Mouse (Mus musculus): ENCODE results near the gene Gm9887. TPM values are rescaled to one million over a fixed set of nuclear protein-coding genes. Genes with fewer than 3 reads are reported as not detected.
"Not testable (repeated sequence)": the region's sequence is repeated elsewhere in the genome, so short reads cannot be mapped to it uniquely, and the experiment has no call there.

Gm9887 gene
- total RNA-seq, 2 experiments from 2014 or later = 0.60 to 0.61 TPM

GRCm38 (mm10) chr12:69363110-69363509, 9.1 kb downstream of the Gm9887 start:
- DNase-seq (ENCODE audit: low spot score) = not testable (repeated sequence)
- intact Hi-C loops (cut with DNase I) = loop anchor here (5.0 to 10.0 kb wide), 2 partner anchors 319 to 1092 kb away; partner anchors contain the start of genes Sos2 and Tmx1

- intact Hi-C loops (cut with DNase I) = loop anchor here (5.0 to 10.0 kb wide), 2 partner anchors 320 to 1092 kb away; partner anchors contain the start of genes Sos2 and Tmx1
- no peak for DNase-seq (ENCODE audit: low spot score)
Observed at GRCm38 (mm10) chr12:69362388-69362787, 9.9 kb downstream of the Gm9887 start.

- intact Hi-C loops (cut with DNase I) = loop anchor here (5.0 to 10.0 kb wide), 2 partner anchors 320 to 1093 kb away; partner anchors contain the start of genes Sos2 and Tmx1
- DNase-seq (ENCODE audit: low spot score) = no peak
Observed at GRCm38 (mm10) chr12:69361919-69362318, 10.3 kb downstream of the Gm9887 start.

- DNase-seq (ENCODE audit: low spot score) = peak; percentile 98
- intact Hi-C loops (cut with DNase I) = loop anchor here (5.0 to 10.0 kb wide), 2 partner anchors 321 to 1094 kb away; partner anchors contain the start of genes Sos2 and Tmx1
Observed at GRCm38 (mm10) chr12:69360997-69361899, 11.0 kb downstream of the Gm9887 start.

GRCm38 (mm10) chr12:69360655-69360996, 11.6 kb downstream of the Gm9887 start:
- intact Hi-C loops (cut with DNase I) = loop anchor here (5.0 to 10.0 kb wide), 2 partner anchors 322 to 1094 kb away; partner anchors contain the start of genes Sos2 and Tmx1
- peak; percentile 35 for DNase-seq (ENCODE audit: low spot score)

- intact Hi-C loops (cut with DNase I) = loop anchor here (5.0 kb wide), 1 partner anchor 225 kb away; the partner anchor contains the start of gene Vcpkmt
Observed at GRCm38 (mm10) chr12:69357300-69357646, 15.0 kb downstream of the Gm9887 start.

GRCm38 (mm10) chr12:69356546-69357299, 15.5 kb downstream of the Gm9887 start, which contains the start of gene Nemf:
TSS of gene Nemf (minus strand) at chr12:69357165.
- intact Hi-C loops (cut with DNase I) = loop anchor here (5.0 kb wide), 1 partner anchor 226 kb away; the partner anchor contains the start of gene Vcpkmt
- peak; percentile 69 for DNase-seq (ENCODE audit: low spot score)

More at GRCm38 (mm10) chr12:69357300-69357646, 15.0 kb downstream of the Gm9887 start:
- no peak for DNase-seq (ENCODE audit: low spot score)

GRCm38 (mm10) chr12:69351685-69352084, 20.6 kb downstream of the Gm9887 start:
- no peak for DNase-seq (ENCODE audit: low spot score)

GRCm38 (mm10) chr12:69349928-69350327, 22.3 kb downstream of the Gm9887 start:
- intact Hi-C loops (cut with DNase I) = no loop called here
- DNase-seq (ENCODE audit: low spot score) = no peak

More at GRCm38 (mm10) chr12:69351685-69352084, 20.6 kb downstream of the Gm9887 start:
- intact Hi-C loops (cut with DNase I) = no loop called here

GRCm38 (mm10) chr12:69333547-69333946, 38.7 kb downstream of the Gm9887 start:
- intact Hi-C loops (cut with DNase I) = no loop called here
- no peak for DNase-seq (ENCODE audit: low spot score)

GRCm38 (mm10) chr12:69332147-69332546, 40.1 kb downstream of the Gm9887 start:
- intact Hi-C loops (cut with DNase I) = no loop called here
- DNase-seq (ENCODE audit: low spot score) = no peak

GRCm38 (mm10) chr12:69331187-69331586, 41.1 kb downstream of the Gm9887 start:
- intact Hi-C loops (cut with DNase I) = no loop called here
- DNase-seq (ENCODE audit: low spot score) = no peak

Small RNAs within 50 kb of the gene (microRNA-seq; reads per million reads assigned to microRNA genes)
- not detected for gene Gm47299
- gene Gm47305 = not detected

Other genes with a start within 250 kb of the Gm9887 start
- 1,000 to 10,000 TPM; 1,352 to 1,376 TPM for gene Rps29, start 213.3 kb downstream of the Gm9887 start, total RNA-seq (2021)
- under 1 TPM in 1 of 2 experiments, not detected in 1; 0.88 TPM for gene Lrr1, start 203.6 kb downstream of the Gm9887 start, total RNA-seq (2021)
- gene Rpl36al, start 188.4 kb downstream of the Gm9887 start, total RNA-seq (2021) = 100 to 1,000 TPM; 224 to 242 TPM
- gene Mgat2, start 188.3 kb downstream of the Gm9887 start, total RNA-seq (2021) = 10 to 100 TPM; 19.6 to 20.0 TPM
- gene Gm49383, start 175.4 kb downstream of the Gm9887 start, total RNA-seq (2021) = 1 to 10 TPM; 2.6 to 4.5 TPM
- under 1 TPM; 0.34 to 0.56 TPM for gene Dnaaf2, start 174.0 kb downstream of the Gm9887 start, total RNA-seq (2021)
- 1 to 10 TPM; 2.3 to 3.7 TPM for gene Gm49384, start 168.2 kb downstream of the Gm9887 start, total RNA-seq (2021)
- 1 to 10 TPM in 1 of 2 experiments, under 1 TPM in 1; 0.98 to 1.2 TPM for gene Pole2, start 144.3 kb downstream of the Gm9887 start, total RNA-seq (2021)
- 10 to 100 TPM; 26.5 to 28.7 TPM for gene Klhdc1, start 131.3 kb downstream of the Gm9887 start, total RNA-seq (2021)
- gene Klhdc2, start 75.8 kb downstream of the Gm9887 start, total RNA-seq (2021) = 100 to 1,000 TPM; 103 to 105 TPM
- gene Nemf, start 15.3 kb downstream of the Gm9887 start, total RNA-seq (2021) = 10 to 100 TPM; 24.0 to 24.4 TPM
- gene Arf6, start 308 bp downstream of the Gm9887 start, total RNA-seq (2021) = 10 to 100 TPM; 40.5 to 43.7 TPM
- 1 to 10 TPM; 3.4 to 4.1 TPM for gene Vcpkmt, start 210.6 kb upstream of the Gm9887 start, total RNA-seq (2021)